ENCODE assay signal across 8 mouse cellular contexts in genomic region chr4:98817184-98817911, GRCm38 (mm10). TPM values are rescaled to one million over a fixed set of nuclear protein-coding genes. Genes with fewer than 3 reads are reported as not detected.
DNase-seq lines count a peak whose midpoint lies in the region; ATAC-seq and TF ChIP-seq lines count a peak whose summit lies in the region.

Gene Kank4, minus strand, starts transcription at chr4:98817537.

- peak within 1 kb of the TSS; percentile 27; the same call in 1 of the 2 replicates for H3K27ac ChIP-seq in bone marrow, adult 2 months (ENCODE audit: control insufficient read depth, insufficient read depth, low read depth, low read length, poor library complexity)
- 0 out of 2 replicates have a peak within 1 kb of the TSS, but pooled peaks have one; percentile 9 for H3K27ac ChIP-seq in hindbrain, embryonic 16.5 days (ENCODE audit: low read depth, low read length)
- no peak within 1 kb of the TSS for H3K27ac ChIP-seq in liver, embryonic 11.5 days (ENCODE audit: low read depth, low read length)
- H3K27ac ChIP-seq in neural tube, embryonic 11.5 days (ENCODE audit: low read depth, low read length) = no peak within 1 kb of the TSS

- peak within 1 kb of the TSS; percentile 94 for H3K4me2 ChIP-seq in hindbrain, embryonic 16.5 days (ENCODE audit: low read length)
- peak within 1 kb of the TSS; percentile 71 for H3K4me2 ChIP-seq in liver, embryonic 11.5 days
- H3K4me2 ChIP-seq in neural tube, embryonic 11.5 days (ENCODE audit: low read depth) = peak within 1 kb of the TSS; percentile 96

- H3K27me3 ChIP-seq in hindbrain, embryonic 16.5 days (replicated peaks; ENCODE audit: control insufficient read depth, insufficient read depth, low read length) = peaks cover 9% of the 10 kb centered on the region
- peaks cover 39% of the 10 kb centered on the region for H3K27me3 ChIP-seq in liver, embryonic 11.5 days (replicated peaks; ENCODE audit: control insufficient read depth, insufficient read depth, low read length)
- peaks cover 19% of the 10 kb centered on the region for H3K27me3 ChIP-seq in neural tube, embryonic 11.5 days (ENCODE audit: control insufficient read depth, insufficient read depth, low read length)

- WGBS in bone marrow, adult 2 months = under 1% methylated on average over 64 of the region's 72 CpGs
- under 1% methylated on average over 70 of the region's 72 CpGs for WGBS in hindbrain, embryonic 16.5 days
- under 1% methylated on average over 62 of the region's 72 CpGs for WGBS in liver, embryonic 11.5 days
- WGBS in neural tube, embryonic 11.5 days = 1% methylated on average over 58 of the region's 72 CpGs

- H3K36me3 ChIP-seq in hindbrain, embryonic 16.5 days (ENCODE audit: control insufficient read depth, insufficient read depth, low read length) = no peaks in the 10 kb centered on the region
- H3K36me3 ChIP-seq in liver, embryonic 11.5 days (ENCODE audit: control insufficient read depth, insufficient read depth, low read length) = no peaks in the 10 kb centered on the region
- no peaks in the 10 kb centered on the region for H3K36me3 ChIP-seq in neural tube, embryonic 11.5 days (ENCODE audit: control insufficient read depth, insufficient read depth, low read length)

- DNase-seq in Muller cell, postnatal 12 days (ENCODE audit: inconsistent ontology term) = peak; percentile 64
- DNase-seq in gastrocnemius, postnatal 14 days = peak; percentile 60
- DNase-seq in liver, embryonic 11.5 days (ENCODE audit: low spot score) = peak; percentile 41
- DNase-seq in neural tube, embryonic 11.5 days (ENCODE audit: low spot score) = peak; percentile 51
- peak; percentile 40 for DNase-seq in urinary bladder, postnatal 25 days (ENCODE audit: low spot score)
- DNase-seq in spleen, adult 12 weeks (ENCODE audit: low spot score) = no peak

- H3K4me1 ChIP-seq in bone marrow, adult 2 months (ENCODE audit: control insufficient read depth, insufficient read depth, low read length) = no peaks in the 10 kb centered on the region
- H3K4me1 ChIP-seq in hindbrain, embryonic 16.5 days (ENCODE audit: control insufficient read depth, insufficient read depth, low read depth, low read length) = peaks cover 5% of the 10 kb centered on the region
- no peaks in the 10 kb centered on the region for H3K4me1 ChIP-seq in liver, embryonic 11.5 days (replicated peaks; ENCODE audit: control insufficient read depth, insufficient read depth, low read length)
- H3K4me1 ChIP-seq in neural tube, embryonic 11.5 days (ENCODE audit: control insufficient read depth, insufficient read depth, low read length) = no peaks in the 10 kb centered on the region

- no peak for TF ChIP-seq POLR2A in bone marrow, adult 2 months (IDR thresholded peaks at IDR 0.05; ENCODE audit: borderline replicate concordance, control insufficient read depth, low read depth, low read length)

- no peak for TF ChIP-seq CTCF in bone marrow, adult 2 months (IDR thresholded peaks at IDR 0.05; ENCODE audit: control insufficient read depth, insufficient read depth, low read length)

- intact Hi-C loops in gastrocnemius, postnatal 14 days (cut with DNase I; ENCODE audit: low total_unique reads) = no loop called here

- H3K9ac ChIP-seq in hindbrain, embryonic 16.5 days (ENCODE audit: low read depth, low read length) = peak within 1 kb of the TSS; percentile 79
- H3K9ac ChIP-seq in liver, embryonic 11.5 days (ENCODE audit: low read depth, low read length) = no peak within 1 kb of the TSS
- H3K9ac ChIP-seq in neural tube, embryonic 11.5 days (ENCODE audit: low read length) = peak within 1 kb of the TSS; percentile 68

- no peak within 1 kb of the TSS for H3K4me3 ChIP-seq in bone marrow, adult 2 months (replicated peaks; ENCODE audit: control insufficient read depth, low read depth, low read length)
- H3K4me3 ChIP-seq in hindbrain, embryonic 16.5 days (ENCODE audit: low read length) = peak within 1 kb of the TSS; percentile 77
- H3K4me3 ChIP-seq in liver, embryonic 11.5 days (ENCODE audit: low read depth, low read length) = peak within 1 kb of the TSS; percentile 53
- H3K4me3 ChIP-seq in neural tube, embryonic 11.5 days (ENCODE audit: low read depth, low read length) = peak within 1 kb of the TSS; percentile 69

- H3K9me3 ChIP-seq in hindbrain, embryonic 16.5 days (ENCODE audit: control insufficient read depth, low read length) = no peaks in the 10 kb centered on the region
- no peaks in the 10 kb centered on the region for H3K9me3 ChIP-seq in liver, embryonic 11.5 days (ENCODE audit: control insufficient read depth, low read length)
- no peaks in the 10 kb centered on the region for H3K9me3 ChIP-seq in neural tube, embryonic 11.5 days (ENCODE audit: control insufficient read depth, low read length)

- ATAC-seq in hindbrain, embryonic 16.5 days = peak; percentile 79
- ATAC-seq in liver, embryonic 11.5 days (replicated peaks; ENCODE audit: low FRiP score) = 0 out of 2 replicates have a peak, but pooled peaks have one; percentile 31
- ATAC-seq in neural tube, embryonic 11.5 days (ENCODE audit: insufficient read depth, low FRiP score, low TSS enrichment) = peak; percentile 69

RNA-seq across cellular contexts. Expression of gene Kank4, which starts in this region (rescaled TPM):
- not detected in 2 replicates for polyA plus RNA-seq in bone marrow, adult 2 months (2011; ENCODE audit: insufficient read depth, insufficient read length, low replicate concordance, missing spikeins)
- 1 to 10 TPM; 1.9 to 4.8 TPM for total RNA-seq in gastrocnemius, postnatal 14 days (2021)
- 0.55 and 0.61 TPM in 2 replicates for polyA plus RNA-seq in hindbrain, embryonic 16.5 days (2015; fragmentation: Nextera tagmentation; extraction: Ambion mirVana)
- polyA plus RNA-seq in liver, embryonic 11.5 days (2014; fragmentation: Nextera tagmentation; extraction: Ambion mirVana) = 0.13 and 0.33 TPM in 2 replicates
- 0.98 and 0.99 TPM in 2 replicates for polyA plus RNA-seq in neural tube, embryonic 11.5 days (2014; fragmentation: Nextera tagmentation; extraction: Ambion mirVana)

Comparison
In these comparisons a context has a peak if more than half of its experiments do, and no peak if none do; other contexts are left out.
1. Peak in ATAC-seq, H3K4me3 ChIP-seq, H3K27ac ChIP-seq, H3K9ac ChIP-seq and H3K4me2 ChIP-seq in hindbrain, embryonic 16.5 days; RNA of the gene not detected or under 1 TPM.
2. Peak in DNase-seq, ATAC-seq, H3K4me3 ChIP-seq and H3K4me2 ChIP-seq in liver, embryonic 11.5 days; RNA of the gene not detected or under 1 TPM.
3. Peak in DNase-seq, ATAC-seq, H3K4me3 ChIP-seq, H3K9ac ChIP-seq and H3K4me2 ChIP-seq in neural tube, embryonic 11.5 days; RNA of the gene not detected or under 1 TPM.